Mouse (Mus musculus): ENCODE results near the gene Hlx. TPM values are rescaled to one million over a fixed set of nuclear protein-coding genes. Genes with fewer than 3 reads are reported as not detected.

Hlx gene
- polyA plus RNA-seq, 1 experiment: 18.4 TPM

- Histone ChIP-seq H3K4me1 (ENCODE audit: control insufficient read depth, insufficient read depth, insufficient read length, low read length) (no peaks in the 10 kb centered on the region), H3K36me3 (ENCODE audit: control insufficient read depth, insufficient read depth, low read length) (no peaks in the 10 kb centered on the region), H3K27me3 (ENCODE audit: control insufficient read depth, insufficient read depth, low read length) (peaks cover 33% of the 10 kb centered on the region), H3K4me3 (ENCODE audit: low read depth, low read length) (no peak overlapping the region), H3K27ac (ENCODE audit: insufficient read depth, low read depth, low read length) (no peak overlapping the region)
- 5% methylated on average over 14 of the region's 14 CpGs for WGBS
- TF ChIP-seq CTCF (IDR thresholded peaks at IDR 0.05; ENCODE audit: extremely low read depth, insufficient read length, insufficient replicate concordance, low read depth, low read length) (peak; percentile 66; the same call in 1 of the 2 replicates), POLR2A (IDR thresholded peaks at IDR 0.05; ENCODE audit: low read depth, low read length) (no peak)
These were observed 5.6 kb upstream of the Hlx start for GRCm38 (mm10) chr1:184737876-184738479.

GRCm38 (mm10) chr1:184737228-184737627 lies 4.8 kb upstream of the Hlx start:
- 48% methylated on average over 2 of the region's 2 CpGs for WGBS
- H3K27ac ChIP-seq (ENCODE audit: insufficient read depth, low read depth, low read length): no peak overlapping the region
- peaks cover 3% of the 10 kb centered on the region; the same call in 1 of the 2 replicates for H3K4me1 ChIP-seq (ENCODE audit: control insufficient read depth, insufficient read depth, insufficient read length, low read length)
- peaks cover 40% of the 10 kb centered on the region for H3K27me3 ChIP-seq (ENCODE audit: control insufficient read depth, insufficient read depth, low read length)
- H3K4me3 ChIP-seq (ENCODE audit: low read depth, low read length): no peak overlapping the region
- H3K36me3 ChIP-seq (ENCODE audit: control insufficient read depth, insufficient read depth, low read length): no peaks in the 10 kb centered on the region
- no peak for TF ChIP-seq POLR2A (IDR thresholded peaks at IDR 0.05; ENCODE audit: low read depth, low read length)
- TF ChIP-seq CTCF (IDR thresholded peaks at IDR 0.05; ENCODE audit: extremely low read depth, insufficient read length, insufficient replicate concordance, low read depth, low read length): no peak

GRCm38 (mm10) chr1:184736260-184736659 lies 3.8 kb upstream of the Hlx start:
- Histone ChIP-seq H3K4me3 (ENCODE audit: low read depth, low read length) (no peak overlapping the region), H3K27me3 (ENCODE audit: control insufficient read depth, insufficient read depth, low read length) (peaks cover 50% of the 10 kb centered on the region), H3K27ac (ENCODE audit: insufficient read depth, low read depth, low read length) (no peak overlapping the region), H3K4me1 (ENCODE audit: control insufficient read depth, insufficient read depth, insufficient read length, low read length) (peaks cover 3% of the 10 kb centered on the region; the same call in 1 of the 2 replicates), H3K36me3 (ENCODE audit: control insufficient read depth, insufficient read depth, low read length) (no peaks in the 10 kb centered on the region)
- 26% methylated on average over 5 of the region's 5 CpGs for whole genome bisulfite sequencing
- no peak for TF ChIP-seq CTCF (IDR thresholded peaks at IDR 0.05; ENCODE audit: extremely low read depth, insufficient read length, insufficient replicate concordance, low read depth, low read length)
- TF ChIP-seq POLR2A (IDR thresholded peaks at IDR 0.05; ENCODE audit: low read depth, low read length): no peak

GRCm38 (mm10) chr1:184734991-184735920 lies 2.8 kb upstream of the Hlx start:
- peaks cover 54% of the 10 kb centered on the region for H3K27me3 ChIP-seq (ENCODE audit: control insufficient read depth, insufficient read depth, low read length)
- TF ChIP-seq CTCF (IDR thresholded peaks at IDR 0.05; ENCODE audit: extremely low read depth, insufficient read length, insufficient replicate concordance, low read depth, low read length) (no peak), POLR2A (IDR thresholded peaks at IDR 0.05; ENCODE audit: low read depth, low read length) (no peak)
- H3K27ac ChIP-seq (ENCODE audit: insufficient read depth, low read depth, low read length): 0 out of 2 replicates have a peak overlapping the region, but pooled peaks have one; percentile 18
- peaks cover 3% of the 10 kb centered on the region; the same call in 1 of the 2 replicates for H3K4me1 ChIP-seq (ENCODE audit: control insufficient read depth, insufficient read depth, insufficient read length, low read length)
- H3K36me3 ChIP-seq (ENCODE audit: control insufficient read depth, insufficient read depth, low read length): no peaks in the 10 kb centered on the region
- H3K4me3 ChIP-seq (ENCODE audit: low read depth, low read length): peak overlapping the region; percentile 24
- 19% methylated on average over 25 of the region's 25 CpGs for WGBS

- 10% methylated on average over 27 of the region's 27 CpGs for WGBS
- H3K27me3 ChIP-seq (ENCODE audit: control insufficient read depth, insufficient read depth, low read length): peaks cover 63% of the 10 kb centered on the region
These were observed 1.8 kb upstream of the Hlx start for GRCm38 (mm10) chr1:184734067-184734830.

GRCm38 (mm10) chr1:184733300-184734066 lies 1.1 kb upstream of the Hlx start:
- Histone ChIP-seq H3K36me3 (ENCODE audit: control insufficient read depth, insufficient read depth, low read length) (no peaks in the 10 kb centered on the region), H3K4me1 (ENCODE audit: control insufficient read depth, insufficient read depth, insufficient read length, low read length) (peaks cover 3% of the 10 kb centered on the region; the same call in 1 of the 2 replicates), H3K27ac (ENCODE audit: insufficient read depth, low read depth, low read length) (peak overlapping the region; percentile 57), H3K27me3 (ENCODE audit: control insufficient read depth, insufficient read depth, low read length) (peaks cover 64% of the 10 kb centered on the region), H3K4me3 (ENCODE audit: low read depth, low read length) (peak overlapping the region; percentile 63)
- 10% methylated on average over 28 of the region's 28 CpGs for WGBS
- TF ChIP-seq CTCF (IDR thresholded peaks at IDR 0.05; ENCODE audit: extremely low read depth, insufficient read length, insufficient replicate concordance, low read depth, low read length): no peak
- no peak for TF ChIP-seq POLR2A (IDR thresholded peaks at IDR 0.05; ENCODE audit: low read depth, low read length)

More at GRCm38 (mm10) chr1:184734067-184734830, 1.8 kb upstream of the Hlx start:
- H3K36me3 ChIP-seq (ENCODE audit: control insufficient read depth, insufficient read depth, low read length): no peaks in the 10 kb centered on the region
- peak overlapping the region; percentile 30 for H3K4me3 ChIP-seq (ENCODE audit: low read depth, low read length)
- peaks cover 3% of the 10 kb centered on the region; the same call in 1 of the 2 replicates for H3K4me1 ChIP-seq (ENCODE audit: control insufficient read depth, insufficient read depth, insufficient read length, low read length)
- no peak for TF ChIP-seq POLR2A (IDR thresholded peaks at IDR 0.05; ENCODE audit: low read depth, low read length)
- no peak for TF ChIP-seq CTCF (IDR thresholded peaks at IDR 0.05; ENCODE audit: extremely low read depth, insufficient read length, insufficient replicate concordance, low read depth, low read length)
- peak overlapping the region; percentile 44 for H3K27ac ChIP-seq (ENCODE audit: insufficient read depth, low read depth, low read length)

Measured in small intestine, adult 2 months (tissue).